Mouse (Mus musculus) CD4-positive naive resting alpha-beta T cell, adult 76 days (primary cell): ENCODE measurements around the gene Aldh3b3. TPM values are rescaled to one million over a fixed set of nuclear protein-coding genes. Genes with fewer than 3 reads are reported as not detected.

Experiments
- total RNA-seq: library from RNA; stranded (reverse); gene quantifications from one replicate; pipeline ENCODE4 v1.2.4, GENCODE M21; 2023

Gene Aldh3b3
- total RNA-seq = not detected

DNA sequence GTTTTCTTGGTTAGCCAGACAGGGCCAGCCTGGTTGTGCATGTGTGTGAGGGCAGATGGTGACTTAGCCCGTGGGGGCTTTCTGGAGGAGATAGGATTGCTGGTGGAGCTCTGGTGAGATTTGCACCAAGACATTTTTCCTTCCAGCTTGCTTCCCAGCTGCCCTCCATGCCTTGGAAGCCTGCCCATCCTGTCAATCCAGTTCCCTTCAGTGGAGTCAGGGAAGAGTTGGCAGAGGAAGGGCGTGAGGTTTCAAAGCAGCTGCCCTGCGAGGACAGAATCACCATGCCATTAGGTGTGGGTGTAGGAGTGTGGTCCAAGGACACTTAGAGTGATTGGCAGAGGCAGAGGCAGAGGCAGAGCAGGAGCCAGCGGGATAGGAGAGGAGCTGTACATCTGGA, at the start of gene Aldh3b3:
Aldh3b3 (plus strand) TSS at position 176 of the 400 bp plus-strand sequence.

DNA sequence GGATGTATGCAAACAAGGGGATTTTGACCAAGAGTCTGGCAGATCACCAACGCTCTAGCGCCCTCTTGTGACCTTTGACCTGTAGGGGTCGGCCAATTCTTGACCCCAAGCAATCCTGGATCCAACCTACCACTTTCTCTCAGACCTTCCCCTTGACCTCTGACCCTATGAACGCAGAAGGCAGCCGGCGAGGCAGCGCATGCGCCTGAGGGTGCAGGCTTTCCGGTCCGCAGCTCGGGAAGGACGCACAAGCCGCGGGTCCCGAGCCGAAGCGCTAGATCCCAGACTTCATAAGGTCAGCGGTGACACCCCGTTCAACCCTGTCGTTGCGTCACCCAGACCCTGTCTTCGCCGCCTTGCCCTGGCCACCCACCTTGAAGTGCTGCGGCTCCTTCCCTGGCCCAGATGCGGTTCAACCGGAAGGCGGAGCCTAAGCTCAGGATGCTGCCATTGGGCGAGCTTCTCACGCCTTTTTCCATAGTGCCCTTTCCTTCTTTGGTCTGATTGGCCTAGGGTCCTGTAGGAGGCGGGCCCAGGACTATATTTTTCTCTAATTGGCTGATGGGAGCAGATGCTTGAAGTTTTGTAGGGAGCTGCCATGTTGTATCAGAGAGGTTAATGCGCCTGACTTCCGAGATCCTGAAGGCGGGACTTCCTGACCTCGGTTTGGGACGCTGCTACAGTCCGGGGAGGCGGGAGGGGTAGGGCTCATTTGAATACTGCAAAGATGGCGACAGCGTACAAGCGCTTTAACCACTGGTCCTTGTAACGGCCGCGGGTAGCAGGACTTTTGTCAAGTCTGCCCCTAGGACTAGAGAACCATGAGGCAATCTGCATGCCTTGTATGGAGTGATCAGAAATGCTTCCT, 45.9 kb upstream of the Aldh3b3 start, which contains the start of gene Ndufs8:
Ndufs8 (minus strand) TSS at position 438 of the 868 bp plus-strand sequence.

DNA sequence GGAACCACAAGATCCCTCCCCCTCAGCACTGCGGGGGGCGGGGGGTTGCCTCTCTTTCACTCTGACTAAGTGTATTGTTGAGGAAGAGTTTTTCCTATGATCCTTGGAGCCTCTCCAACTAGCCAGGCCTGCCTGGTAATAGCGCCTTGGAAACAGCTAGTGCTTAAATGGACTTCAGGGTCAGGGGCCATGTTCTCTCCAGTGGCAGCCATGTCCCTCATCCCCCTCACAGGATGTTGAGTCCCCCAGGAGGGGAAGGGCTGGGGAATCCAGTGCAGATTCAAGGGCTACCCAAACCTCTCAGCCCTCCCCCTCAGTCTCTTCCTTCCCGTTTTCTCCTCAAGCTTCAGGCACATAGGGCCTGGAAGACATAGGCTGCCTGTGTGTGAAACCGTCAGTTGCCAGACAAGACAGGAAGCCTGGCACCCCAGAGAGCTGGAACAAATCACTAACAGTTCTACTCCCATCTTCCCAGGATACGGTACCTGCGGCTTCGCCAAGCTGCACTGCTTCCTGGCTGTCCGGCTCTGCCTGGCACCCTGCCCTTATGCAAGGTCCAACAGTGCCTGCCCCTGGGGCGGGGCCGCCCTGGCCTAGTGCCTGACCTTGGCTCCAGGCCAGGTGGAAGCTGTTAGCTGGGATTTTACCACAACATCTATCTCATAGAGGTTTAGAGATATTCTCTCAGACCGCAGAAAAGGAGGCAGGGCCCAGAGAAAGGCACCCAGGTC, 29.1 kb upstream of the Aldh3b3 start, which contains the start of gene Aldh3b1:
Aldh3b1 (minus strand) TSS at position 598 of the 731 bp plus-strand sequence.

DNA sequence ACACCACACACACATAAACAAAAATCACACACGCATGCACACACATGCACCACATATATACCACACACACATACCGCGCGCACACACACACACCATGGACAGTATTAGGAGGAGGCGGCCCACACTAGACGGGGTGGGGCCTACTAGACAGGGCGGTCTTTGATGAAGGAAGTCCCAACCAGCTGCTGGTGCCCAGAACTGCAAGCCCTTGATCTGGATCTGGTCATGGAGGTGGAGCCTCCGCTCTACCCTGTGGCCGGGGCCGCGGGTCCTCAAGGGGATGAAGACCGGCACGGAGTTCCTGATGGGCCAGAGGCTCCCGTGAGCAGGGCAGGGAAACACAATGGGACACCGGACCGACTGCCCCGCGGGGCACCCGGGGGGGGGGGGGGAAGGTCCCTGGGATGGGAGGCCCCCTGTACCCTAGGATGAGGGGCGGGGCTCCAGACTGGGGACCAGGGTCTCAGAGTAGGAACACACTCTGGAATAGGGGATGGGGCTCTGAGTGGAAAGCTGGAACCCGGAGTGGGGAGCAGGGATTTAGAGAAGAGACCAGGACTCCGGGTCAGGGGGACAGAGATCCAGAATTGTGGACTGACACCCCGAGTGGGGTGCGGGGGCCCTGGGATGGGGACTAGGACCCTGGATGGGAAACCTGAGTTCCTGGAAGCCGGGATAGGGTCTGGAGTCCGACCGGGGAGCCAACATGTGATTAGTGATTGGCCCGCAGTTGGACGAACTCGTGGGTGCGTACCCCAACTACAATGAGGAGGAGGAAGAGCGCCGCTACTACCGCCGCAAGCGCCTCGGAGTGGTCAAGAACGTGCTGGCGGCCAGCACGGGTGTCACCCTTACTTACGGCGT, 23.2 kb upstream of the Aldh3b3 start, which contains the start of gene Unc93b1:
Unc93b1 (plus strand) TSS at position 155 of the 864 bp plus-strand sequence.

DNA sequence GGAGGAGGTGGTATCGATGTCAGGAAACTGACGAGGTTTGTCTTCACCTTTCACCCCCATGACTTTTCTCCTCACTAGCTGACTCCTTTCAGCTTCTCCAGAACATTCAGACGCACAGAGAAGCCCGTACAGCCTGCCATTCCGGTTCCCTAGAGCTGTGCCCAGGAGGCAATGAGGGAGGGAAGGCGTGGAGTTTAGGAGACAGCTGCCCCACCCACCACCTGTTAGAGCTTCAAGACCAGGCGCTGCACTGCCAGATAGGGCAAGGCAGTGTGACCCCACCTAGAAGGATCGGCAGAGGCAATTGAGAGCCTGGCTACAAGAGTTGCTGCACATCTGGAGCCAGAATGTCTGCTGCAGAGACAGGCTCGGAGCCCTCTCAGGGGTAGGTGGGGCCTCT, 13.8 kb downstream of the Aldh3b3 start, which contains the start of gene Aldh3b2:
Aldh3b2 (plus strand) TSS at position 100 of the 400 bp plus-strand sequence.

DNA sequence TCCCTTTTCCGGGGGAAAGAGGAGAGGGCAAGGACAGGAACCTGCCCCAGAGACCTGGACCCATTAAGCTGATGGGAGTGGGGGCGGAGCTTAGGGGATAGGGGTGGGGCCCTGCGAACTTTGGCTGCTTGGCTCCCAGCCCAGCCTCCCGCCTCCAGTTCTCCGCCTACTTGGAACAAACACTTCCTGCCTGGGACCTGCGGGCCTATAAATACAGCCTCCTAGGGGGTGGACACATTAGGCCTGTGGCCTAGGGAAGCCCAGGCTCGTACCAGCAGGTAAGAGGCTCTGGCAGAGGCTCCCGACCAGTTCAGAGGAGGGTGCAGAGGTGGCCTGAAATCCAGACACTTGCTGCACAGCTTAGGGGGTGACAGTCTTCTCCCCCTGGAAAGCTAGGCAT, 27.9 kb downstream of the Aldh3b3 start, which contains the start of gene Acy3:
Acy3 (plus strand) TSS at position 237 of the 400 bp plus-strand sequence.

DNA sequence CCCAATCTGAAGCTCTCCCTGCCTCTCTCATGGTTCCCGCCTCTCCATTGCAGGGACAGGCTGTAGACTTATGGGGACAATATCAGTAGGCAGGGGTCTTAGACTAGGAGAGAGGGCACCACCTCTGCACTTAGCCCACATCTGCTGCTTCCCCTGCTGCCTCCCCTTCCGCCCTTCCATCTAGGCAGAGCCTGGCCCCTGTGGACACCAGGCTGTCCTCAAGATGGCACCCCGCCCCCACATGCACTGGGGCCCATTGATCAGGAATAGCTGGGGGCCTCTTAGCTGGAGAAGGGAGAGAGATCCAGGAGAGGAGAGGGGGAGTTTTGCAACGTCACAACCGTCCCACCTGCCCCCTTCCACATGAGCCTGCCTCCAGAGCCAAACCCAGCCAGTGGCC, 34.0 kb downstream of the Aldh3b3 start, which contains the start of gene Tbx10:
Tbx10 (plus strand) TSS at position 337 of the 400 bp plus-strand sequence.

DNA sequence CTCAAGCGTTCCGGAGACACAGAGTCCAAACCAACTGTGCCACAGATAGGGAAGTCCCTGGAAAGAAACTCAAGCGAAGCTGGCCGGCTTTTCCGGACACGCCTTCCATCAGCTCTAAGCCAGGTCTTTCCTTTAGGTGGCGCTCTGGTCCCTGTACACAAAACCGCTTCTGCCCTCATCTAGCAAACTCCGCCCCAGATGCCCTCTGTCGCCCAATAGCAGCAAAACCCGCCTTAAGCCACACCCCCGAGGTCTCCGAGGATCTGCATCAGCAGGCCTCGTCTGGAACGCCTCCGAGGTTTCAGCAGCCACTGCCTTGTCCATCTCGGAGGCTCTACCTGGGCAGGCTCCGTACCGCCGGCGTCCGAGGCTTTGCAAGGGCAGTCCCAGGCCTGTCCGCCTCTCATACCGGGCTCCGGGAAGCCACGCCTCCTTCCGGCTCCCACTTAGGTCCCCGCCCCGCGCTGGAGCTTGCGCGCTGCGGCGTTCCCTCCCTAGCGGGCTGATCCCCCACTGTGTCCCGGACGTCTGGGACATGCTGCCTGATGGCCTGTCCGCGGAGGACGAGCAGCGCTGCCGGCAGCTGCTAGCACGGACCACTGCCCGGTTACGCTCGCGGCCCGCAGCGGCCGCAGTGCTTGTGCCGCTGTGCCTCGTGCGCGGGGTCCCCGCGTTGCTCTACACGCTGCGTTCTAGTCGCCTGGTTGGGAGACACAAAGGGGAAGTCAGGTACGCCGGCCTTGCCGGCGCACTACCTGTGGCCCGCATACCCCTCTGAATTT, 41.9 kb downstream of the Aldh3b3 start, which contains the start of the genes Nudt8 and Gm49405:
Nudt8 (plus strand) TSS at position 462 of the 782 bp plus-strand sequence.
Gm49405 (plus strand) TSS at position 508 of the 782 bp plus-strand sequence.

DNA sequence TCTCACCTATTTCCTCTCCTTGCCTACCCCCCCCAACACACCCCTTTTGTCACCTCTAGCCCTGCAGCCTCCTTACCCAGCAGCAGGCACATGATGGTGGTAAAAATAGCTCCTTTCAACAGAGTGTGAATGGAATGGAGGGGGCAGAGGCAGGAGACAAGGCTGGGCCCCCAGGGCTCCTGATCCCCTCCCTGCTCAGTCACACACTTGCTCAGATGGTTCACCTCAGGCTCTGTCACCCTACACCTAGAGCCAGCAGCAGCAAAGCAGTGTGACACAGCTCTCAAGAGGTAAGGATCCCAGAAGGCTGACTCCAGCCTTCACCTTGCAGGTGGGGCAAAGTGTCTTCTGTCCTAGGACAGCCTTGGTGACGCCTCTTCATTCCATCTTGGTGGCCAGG, 44.7 kb downstream of the Aldh3b3 start, which contains the start of gene Doc2g:
Doc2g (plus strand) TSS at position 202 of the 400 bp plus-strand sequence.

DNA sequence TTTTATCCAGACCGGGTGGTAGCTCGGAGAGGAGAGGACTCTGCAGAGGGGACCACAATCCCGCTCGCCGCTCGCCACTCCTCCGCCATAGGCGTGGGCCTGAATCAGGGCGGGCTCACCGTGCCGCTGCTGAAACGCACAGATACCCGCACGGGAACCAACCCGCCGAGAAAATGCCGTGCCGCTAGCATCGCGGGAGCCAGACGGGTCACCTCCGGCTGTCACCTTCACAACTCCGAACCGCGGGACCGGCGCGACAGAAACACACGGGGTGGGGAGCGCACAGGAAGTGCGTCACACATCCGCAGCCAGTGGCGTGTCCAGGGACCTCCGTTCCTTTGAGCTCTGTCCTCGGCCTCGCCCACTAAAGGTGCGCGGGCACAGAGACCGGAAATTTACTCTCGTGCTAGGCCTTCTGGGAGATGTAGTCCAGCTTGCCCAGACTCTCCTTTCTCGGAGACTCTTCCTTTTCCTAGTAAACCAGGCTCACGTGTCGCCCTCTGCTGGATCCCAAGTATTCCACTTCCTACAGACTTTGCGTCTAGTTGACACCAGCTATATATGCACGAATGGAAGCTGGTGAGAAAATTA, 54.1 kb downstream of the Aldh3b3 start, which contains the start of gene Ndufv1:
Ndufv1 (minus strand) TSS at position 375 of the 591 bp plus-strand sequence.

Other genes with a start within 250 kb of the Aldh3b3 start
- 201 TPM for gene Kmt5b, start 191.2 kb upstream of the Aldh3b3 start, total RNA-seq
- gene Chka, start 106.9 kb upstream of the Aldh3b3 start, total RNA-seq = 77.8 TPM
- 61.0 TPM for gene Tcirg1, start 51.5 kb upstream of the Aldh3b3 start, total RNA-seq
- gene Ndufs8, start 45.9 kb upstream of the Aldh3b3 start, total RNA-seq = 47.0 TPM
- 1.7 TPM for gene Aldh3b1, start 28.8 kb upstream of the Aldh3b3 start, total RNA-seq
- 46.4 TPM for gene Unc93b1, start 23.5 kb upstream of the Aldh3b3 start, total RNA-seq
- not detected for gene Aldh3b2, start 13.7 kb downstream of the Aldh3b3 start, total RNA-seq
- not detected for gene Acy3, start 27.9 kb downstream of the Aldh3b3 start, total RNA-seq
- not detected for gene Tbx10, start 34.1 kb downstream of the Aldh3b3 start, total RNA-seq
- gene Nudt8, start 41.9 kb downstream of the Aldh3b3 start, total RNA-seq = 7.4 TPM
- 2.3 TPM for gene Gm49405, start 42.0 kb downstream of the Aldh3b3 start, total RNA-seq
- gene Doc2g, start 44.7 kb downstream of the Aldh3b3 start, total RNA-seq = 2.9 TPM
- 84.9 TPM for gene Ndufv1, start 54.2 kb downstream of the Aldh3b3 start, total RNA-seq
- 182 TPM for gene Gstp1, start 79.3 kb downstream of the Aldh3b3 start, total RNA-seq
- 20.7 TPM for gene Gstp2, start 87.4 kb downstream of the Aldh3b3 start, total RNA-seq
- gene Gstp3, start 100.9 kb downstream of the Aldh3b3 start, total RNA-seq = 39.0 TPM
- gene Cabp2, start 122.9 kb downstream of the Aldh3b3 start, total RNA-seq = not detected
- 152 TPM for gene Cdk2ap2, start 138.5 kb downstream of the Aldh3b3 start, total RNA-seq
- gene Pitpnm1, start 141.4 kb downstream of the Aldh3b3 start, total RNA-seq = 266 TPM
- 149 TPM for gene Aip, start 167.2 kb downstream of the Aldh3b3 start, total RNA-seq
- 0.26 TPM for gene Gpr152, start 181.1 kb downstream of the Aldh3b3 start, total RNA-seq
- gene Cabp4, start 185.4 kb downstream of the Aldh3b3 start, total RNA-seq = 0.18 TPM
- gene Coro1b, start 190.0 kb downstream of the Aldh3b3 start, total RNA-seq = 121 TPM
- 209 TPM for gene Ptprcap, start 195.0 kb downstream of the Aldh3b3 start, total RNA-seq
- gene Rps6kb2, start 204.7 kb downstream of the Aldh3b3 start, total RNA-seq = 41.0 TPM
- 75.2 TPM for gene Carns1, start 216.8 kb downstream of the Aldh3b3 start, total RNA-seq
- 228 TPM for gene Tbc1d10c, start 232.6 kb downstream of the Aldh3b3 start, total RNA-seq
- gene Ppp1ca, start 233.4 kb downstream of the Aldh3b3 start, total RNA-seq = 315 TPM
- 28.3 TPM for gene Rad9a, start 243.0 kb downstream of the Aldh3b3 start, total RNA-seq